ENCODE assay signal across 9 mouse cellular contexts in genomic region chr11:79771431-79771830, GRCm38 (mm10).
DNase-seq lines count a peak whose midpoint lies in the region; ATAC-seq and TF ChIP-seq lines count a peak whose summit lies in the region.
"Had no signal": no experiment of that assay in that cellular context is flagged by ENCODE, and none has a peak within 500 bp of the region (broad histone marks: within the 10 kb centered on the region; RNA-seq: fewer than 3 reads in every experiment).

No protein-coding gene starts in this region.

- peak; percentile 97 for TF ChIP-seq EP300 in lung, postnatal 0 days (IDR thresholded peaks at IDR 0.05)

- H3K9ac ChIP-seq in lung, postnatal 0 days (replicated peaks; ENCODE audit: low read depth), result no peak overlapping the region

- ATAC-seq in lung, postnatal 0 days, result peak; percentile 98

- H3K27me3 ChIP-seq in lung, postnatal 0 days (replicated peaks; ENCODE audit: insufficient read depth, low read length), result no peaks in the 10 kb centered on the region

- H3K4me1 ChIP-seq in lung, postnatal 0 days (ENCODE audit: insufficient read depth, low read depth, low read length), result peaks cover 3% of the 10 kb centered on the region; the same call in 1 of the 2 replicates

- no peak overlapping the region for H3K4me3 ChIP-seq in lung, postnatal 0 days (ENCODE audit: low read depth, low read length)

- WGBS in lung, postnatal 0 days, result 14% methylated on average over 3 of the region's 3 CpGs

- H3K4me2 ChIP-seq in lung, postnatal 0 days (replicated peaks; ENCODE audit: low read depth, low read length), result no peak overlapping the region

- peak; percentile 62 to 88 for DNase-seq in adrenal gland, adult (ENCODE audit: inconsistent age in 2 of 2, low spot score in 1 of 2)
- no peak for DNase-seq in adrenal gland, postnatal 4 days (ENCODE audit: low spot score in 2 of 2)
- DNase-seq in adrenal gland, postnatal 36 days, result peak; percentile 56 to 71
- DNase-seq in kidney, postnatal 10 days, result peak; percentile 66
- DNase-seq in lung, postnatal 0 days (ENCODE audit: low spot score), result peak; percentile 96
- no peak for DNase-seq in right cerebral cortex, postnatal 14 days
- no peak for DNase-seq in right cerebral cortex, postnatal 36 days (ENCODE audit: low spot score in 2 of 2)
- DNase-seq in ovary, postnatal 14 days (ENCODE audit: low spot score), result no peak
- DNase-seq: cerebellum, postnatal 25 days had no signal

- no peaks in the 10 kb centered on the region for H3K36me3 ChIP-seq in lung, postnatal 0 days (ENCODE audit: insufficient read depth, low read length)

- 0 out of 2 replicates have a peak, but pooled peaks have one; percentile 2 for TF ChIP-seq CTCF in lung, postnatal 0 days (IDR thresholded peaks at IDR 0.05)

- H3K27ac ChIP-seq in lung, postnatal 0 days (ENCODE audit: low read length), result no peak overlapping the region

- no peaks in the 10 kb centered on the region; the same call in 1 of the 2 replicates for H3K9me3 ChIP-seq in lung, postnatal 0 days (ENCODE audit: low read length)

Comparison
In these comparisons a context has a peak if more than half of its experiments do, and no peak if none do; other contexts are left out.
1. DNase-seq: peak in adrenal gland, adult (2 of 2), adrenal gland, postnatal 36 days (2 of 2), kidney, postnatal 10 days (single experiment) and lung, postnatal 0 days (single experiment); none in adrenal gland, postnatal 4 days (0 of 2), right cerebral cortex, postnatal 14 days (single experiment), right cerebral cortex, postnatal 36 days (0 of 2) and ovary, postnatal 14 days (single experiment).